9 mouse cellular contexts compared by ENCODE assay signal in genomic region chr6:72401875-72402274, GRCm38 (mm10). TPM values are rescaled to one million over a fixed set of nuclear protein-coding genes. Genes with fewer than 3 reads are reported as not detected.
DNase-seq lines count a peak whose midpoint lies in the region; TF ChIP-seq lines count a peak whose summit lies in the region.
"Had no signal": no experiment of that assay in that cellular context is flagged by ENCODE, and none has a peak within 500 bp of the region (broad histone marks: within the 10 kb centered on the region; RNA-seq: fewer than 3 reads in every experiment).

No protein-coding gene starts in this region.

- no peak overlapping the region for H3K4me3 ChIP-seq in ES-Bruce4 (ENCODE audit: low read depth, low read length)
- H3K4me3 ChIP-seq: heart, embryonic 15.5 days had no signal

- no peaks in the 10 kb centered on the region for H3K9me3 ChIP-seq in ES-Bruce4 (replicated peaks; ENCODE audit: control insufficient read depth, insufficient read depth, low read length, poor library complexity, severe bottlenecking)
- H3K9me3 ChIP-seq: heart, embryonic 15.5 days had no signal

- no peaks in the 10 kb centered on the region for H3K27me3 ChIP-seq in ES-Bruce4 (ENCODE audit: control insufficient read depth, insufficient read depth, low read length, poor library complexity, severe bottlenecking)
- H3K27me3 ChIP-seq: heart, embryonic 15.5 days had no signal

- TF ChIP-seq POLR2A in ES-Bruce4 (IDR thresholded peaks at IDR 0.05; ENCODE audit: insufficient read depth, low read length) = no peak

- peak; percentile 73 for TF ChIP-seq CTCF in ES-Bruce4 (IDR thresholded peaks at IDR 0.05; ENCODE audit: low read depth, low read length)

- TF ChIP-seq EP300 in ES-Bruce4 (IDR thresholded peaks at IDR 0.05; ENCODE audit: insufficient read depth, low read depth, low read length) = no peak

- no peak overlapping the region for H3K9ac ChIP-seq in ES-Bruce4 (ENCODE audit: low read depth, poor library complexity, severe bottlenecking)
- H3K9ac ChIP-seq: heart, embryonic 15.5 days had no signal

- peak; percentile 88 for DNase-seq in 416B (ENCODE audit: low read depth)
- DNase-seq in c-Kit-positive CD71-positive TER-119-positive erythroid progenitor cells, embryonic 14.5 days (ENCODE audit: low spot score) = peak; percentile 77
- peak; percentile 59 to 76 for DNase-seq in frontal cortex, postnatal 36 days (ENCODE audit: low spot score in 2 of 2)
- peak; percentile 85 for DNase-seq in kidney, postnatal 14 days
- peak; percentile 82 to 87 for DNase-seq in lung, adult 18-20 months
- DNase-seq in right cerebral cortex, adult 18-20 months = peak; percentile 43
- peak; percentile 78 for DNase-seq in urinary bladder, postnatal 14 days (ENCODE audit: low spot score)

- no peaks in the 10 kb centered on the region for H3K36me3 ChIP-seq in ES-Bruce4 (ENCODE audit: control insufficient read depth, insufficient read depth, low read length, poor library complexity, severe bottlenecking)
- H3K36me3 ChIP-seq: heart, embryonic 15.5 days had no signal

- no peaks in the 10 kb centered on the region for H3K4me1 ChIP-seq in ES-Bruce4 (ENCODE audit: control insufficient read depth, insufficient read depth, low read length)
- H3K4me1 ChIP-seq: heart, embryonic 15.5 days had no signal

- no peak overlapping the region for H3K27ac ChIP-seq in ES-Bruce4 (ENCODE audit: insufficient read depth, low read length)
- H3K27ac ChIP-seq: heart, embryonic 15.5 days had no signal

RNA-seq across cellular contexts. Expression of gene Vamp8, which starts 11.4 kb away (rescaled TPM):
- 25.6 and 28.4 TPM in 2 replicates for polyA plus RNA-seq in ES-Bruce4 (2011; ENCODE audit: insufficient read depth, insufficient read length, low read depth, missing spikeins)

RNA-seq across cellular contexts. Expression of gene Ggcx, which starts 12.2 kb away (rescaled TPM):
- polyA plus RNA-seq in ES-Bruce4 (2011; ENCODE audit: insufficient read depth, insufficient read length, low read depth, missing spikeins) = 16.6 and 18.8 TPM in 2 replicates

RNA-seq across cellular contexts. Expression of gene Vamp5, which starts 21.6 kb away (rescaled TPM):
- polyA plus RNA-seq in ES-Bruce4 (2011; ENCODE audit: insufficient read depth, insufficient read length, low read depth, missing spikeins) = 1.9 and 2.2 TPM in 2 replicates

RNA-seq across cellular contexts. Expression of gene Rnf181, which starts 35.1 kb away (rescaled TPM):
- polyA plus RNA-seq in ES-Bruce4 (2011; ENCODE audit: insufficient read depth, insufficient read length, low read depth, missing spikeins) = 79.6 and 84.0 TPM in 2 replicates

RNA-seq across cellular contexts. Expression of gene Mat2a, which starts 37.5 kb away (rescaled TPM):
- 200 and 211 TPM in 2 replicates for polyA plus RNA-seq in ES-Bruce4 (2011; ENCODE audit: insufficient read depth, insufficient read length, low read depth, missing spikeins)
